Mouse (Mus musculus) midbrain, embryonic 15.5 days (tissue): ENCODE results near the gene Oprl1. TPM values are rescaled to one million over a fixed set of nuclear protein-coding genes. Genes with fewer than 3 reads are reported as not detected.

Source experiments
- ATAC-seq: fragments of 200-750 bp; cut with Nextera tagmentation; replicated peaks from 2 replicates; pipeline ENCODE4 v1.8.0; 2017; ENCODE audit warnings: moderate TSS enrichment
- H3K27ac ChIP-seq: fragments of 300-500 bp; sonication (generic); 2 replicates; pipeline ENCODE4 v1.5.1; 2015; ENCODE audit warnings: mild to moderate bottlenecking, inconsistent platforms
- H3K27me3 ChIP-seq: fragments of 300-500 bp; sonication (generic); replicated peaks from 2 replicates; pipeline ENCODE4 v1.6.1; 2015; ENCODE audit warnings: inconsistent platforms
- H3K36me3 ChIP-seq: fragments of 300-500 bp; sonication (generic); replicated peaks from 2 replicates; pipeline ENCODE4 v1.6.1; 2015; ENCODE audit warnings: inconsistent platforms
- H3K4me1 ChIP-seq: fragments of 300-500 bp; sonication (generic); 2 replicates; pipeline ENCODE4 v1.6.1; 2015; ENCODE audit warnings: inconsistent platforms
- H3K4me2 ChIP-seq: fragments of 300-500 bp; sonication (generic); 2 replicates; pipeline ENCODE4 v1.6.1; 2015; ENCODE audit warnings: inconsistent platforms, mild to moderate bottlenecking, moderate library complexity
- H3K4me3 ChIP-seq: fragments of 300-500 bp; sonication (generic); 2 replicates; pipeline ENCODE4 v1.5.1; 2015; ENCODE audit warnings: mild to moderate bottlenecking, inconsistent platforms
- H3K9ac ChIP-seq: fragments of 300-500 bp; sonication (generic); 2 replicates; pipeline ENCODE4 v1.6.1; 2015; ENCODE audit warnings: mild to moderate bottlenecking, inconsistent platforms
- H3K9me3 ChIP-seq: fragments of 300-500 bp; sonication (generic); 2 replicates; pipeline ENCODE4 v1.6.1; 2016; ENCODE audit warnings: inconsistent platforms
- WGBS: fragments of 180-500 bp; shearing (Covaris S2); methylation state at CpG from one replicate; pipeline ENCODE4 v1.1.7; 2015; ENCODE audit warnings: mixed read lengths; 5-methylcytosine and 5-hydroxymethylcytosine counted together
- polyA plus RNA-seq: library from polyadenylated mRNA; unstranded; fragments of >200 nt; fragmentation: Nextera tagmentation; extraction: Ambion mirVana; gene quantifications from 2 replicates; pipeline ENCODE4 v1.2.1, GENCODE M21; 2015

Gene Oprl1
- polyA plus RNA-seq, 1 experiment from 2014 or later: 106 TPM

- Histone ChIP-seq H3K4me3 (peak within 1 kb of the TSS; percentile 65), H3K9me3 (no peaks in the 10 kb centered on the region), H3K27me3 (no peaks in the 10 kb centered on the region), H3K4me1 (peaks cover 22% of the 10 kb centered on the region), H3K9ac (peak within 1 kb of the TSS; percentile 85), H3K36me3 (0 out of 2 replicates have a peak, but pooled peaks cover under 1% of the 10 kb centered on the region), H3K27ac (peak within 1 kb of the TSS; percentile 75), H3K4me2 (peak within 1 kb of the TSS; percentile 79)
- ATAC-seq: peak; percentile 65
- WGBS: under 1% methylated on average over 67 of the region's 69 CpGs
Observed at GRCm38 (mm10) chr2:181679951-181680715, 34.7 kb upstream of the Oprl1 start, which contains the start of gene Tcea2. Gene Tcea2, plus strand, starts transcription at chr2:181680310.

DNA sequence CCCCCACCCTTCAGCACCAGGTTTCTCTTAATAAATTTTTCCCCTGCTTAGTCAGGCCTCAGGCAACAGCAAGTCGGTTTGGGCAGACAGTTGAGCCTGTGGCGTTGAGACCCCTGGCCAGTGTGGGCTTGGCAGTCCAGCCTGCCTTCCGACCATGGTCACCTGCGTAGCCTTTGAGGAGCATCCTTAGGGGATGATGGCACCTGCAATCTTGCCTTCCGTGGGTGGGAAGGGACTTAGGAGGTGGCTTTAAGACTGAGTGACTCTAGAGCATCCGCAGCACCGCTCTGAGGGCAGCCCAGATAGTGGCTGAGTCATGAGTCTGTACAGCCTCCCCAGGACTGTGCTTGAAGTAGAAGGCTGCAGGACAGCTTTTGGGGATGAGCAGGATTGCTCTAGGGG, 34.1 kb upstream of the Oprl1 start:
- peak overlapping the region; percentile 65 for H3K4me3 ChIP-seq
- no peaks in the 10 kb centered on the region for H3K27me3 ChIP-seq
- peaks cover 17% of the 10 kb centered on the region for H3K4me1 ChIP-seq
- no peaks in the 10 kb centered on the region for H3K9me3 ChIP-seq
- H3K36me3 ChIP-seq: 0 out of 2 replicates have a peak, but pooled peaks cover 7% of the 10 kb centered on the region
- 14% methylated on average over 7 of the region's 7 CpGs for WGBS
- peak overlapping the region; percentile 79 for H3K4me2 ChIP-seq
- peak overlapping the region; percentile 85 for H3K9ac ChIP-seq
- ATAC-seq: peak; percentile 40
- H3K27ac ChIP-seq: peak overlapping the region; percentile 75

DNA sequence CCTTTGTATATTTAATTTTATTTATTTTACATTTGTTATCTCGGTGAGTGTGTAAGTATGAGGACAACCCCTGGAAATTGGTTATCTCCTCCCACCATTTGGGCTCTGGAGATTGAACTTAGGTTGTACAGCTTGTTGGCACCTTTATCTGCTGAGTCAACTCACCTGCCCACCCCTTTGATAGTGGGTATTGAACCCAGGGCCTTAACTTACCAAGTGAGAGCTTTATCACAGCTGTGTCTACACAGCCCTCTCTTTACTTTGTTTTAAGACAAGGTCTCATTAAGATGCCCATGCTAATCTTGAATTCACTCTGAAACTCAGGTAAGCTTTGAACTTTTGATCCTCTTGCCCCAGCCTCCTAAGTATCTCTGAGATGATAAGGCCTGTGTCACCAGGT, 32.8 kb upstream of the Oprl1 start:
- Histone ChIP-seq H3K4me1 (peaks cover 17% of the 10 kb centered on the region), H3K27ac (no peak overlapping the region), H3K4me2 (no peak overlapping the region), H3K4me3 (no peak overlapping the region), H3K9ac (no peak overlapping the region), H3K36me3 (0 out of 2 replicates have a peak, but pooled peaks cover 13% of the 10 kb centered on the region), H3K27me3 (no peaks in the 10 kb centered on the region), H3K9me3 (no peaks in the 10 kb centered on the region)
- WGBS: 100% methylated on average over 1 of the region's 1 CpGs
- ATAC-seq: no peak

GRCm38 (mm10) chr2:181683381-181683780, 31.4 kb upstream of the Oprl1 start:
- H3K9ac ChIP-seq: no peak overlapping the region
- peaks cover 17% of the 10 kb centered on the region for H3K4me1 ChIP-seq
- no peak for ATAC-seq
- H3K9me3 ChIP-seq: no peaks in the 10 kb centered on the region
- H3K27me3 ChIP-seq: no peaks in the 10 kb centered on the region
- H3K4me3 ChIP-seq: no peak overlapping the region
- WGBS: 69% methylated on average over 4 of the region's 4 CpGs
- peaks cover 16% of the 10 kb centered on the region; the same call in 1 of the 2 replicates for H3K36me3 ChIP-seq
- H3K27ac ChIP-seq: no peak overlapping the region
- H3K4me2 ChIP-seq: no peak overlapping the region

GRCm38 (mm10) chr2:181684713-181685112, 30.1 kb upstream of the Oprl1 start:
- Histone ChIP-seq H3K4me2 (no peak overlapping the region), H3K27me3 (no peaks in the 10 kb centered on the region), H3K9me3 (no peaks in the 10 kb centered on the region), H3K27ac (no peak overlapping the region), H3K36me3 (peaks cover 20% of the 10 kb centered on the region; the same call in 1 of the 2 replicates), H3K4me3 (no peak overlapping the region), H3K4me1 (peaks cover 12% of the 10 kb centered on the region), H3K9ac (no peak overlapping the region)
- no peak for ATAC-seq
- WGBS: 76% methylated on average over 1 of the region's 1 CpGs

DNA sequence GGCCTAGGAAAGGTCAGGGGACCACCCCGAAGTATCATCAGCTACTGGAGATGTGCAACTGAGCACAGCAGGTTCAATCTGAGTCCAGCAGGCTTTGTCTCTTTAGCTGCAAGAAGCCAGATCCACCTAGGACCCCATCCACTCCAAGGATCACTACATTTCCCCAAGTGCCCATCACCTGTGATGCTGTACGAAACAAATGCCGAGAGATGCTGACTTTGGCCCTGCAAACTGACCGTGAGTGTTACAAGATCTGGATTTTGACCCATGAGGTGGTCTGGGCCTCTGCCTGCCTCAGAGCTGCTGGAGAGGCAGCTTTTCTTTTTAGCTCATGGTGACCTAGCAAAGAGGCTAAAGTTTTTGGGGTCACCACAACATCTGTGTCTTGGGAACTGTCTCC, 29.1 kb upstream of the Oprl1 start:
- H3K4me3 ChIP-seq: no peak overlapping the region
- no peak overlapping the region for H3K27ac ChIP-seq
- H3K9ac ChIP-seq: no peak overlapping the region
- no peaks in the 10 kb centered on the region for H3K27me3 ChIP-seq
- H3K4me2 ChIP-seq: no peak overlapping the region
- no peaks in the 10 kb centered on the region for H3K9me3 ChIP-seq
- peaks cover 20% of the 10 kb centered on the region; the same call in 1 of the 2 replicates for H3K36me3 ChIP-seq
- WGBS: 95% methylated on average over 4 of the region's 4 CpGs
- ATAC-seq: no peak
- H3K4me1 ChIP-seq: peaks cover 10% of the 10 kb centered on the region

GRCm38 (mm10) chr2:181687586-181687985, 27.2 kb upstream of the Oprl1 start:
- Histone ChIP-seq H3K4me2 (no peak overlapping the region), H3K36me3 (peaks cover 20% of the 10 kb centered on the region; the same call in 1 of the 2 replicates), H3K9me3 (no peaks in the 10 kb centered on the region), H3K9ac (no peak overlapping the region), H3K27ac (no peak overlapping the region), H3K4me3 (no peak overlapping the region), H3K27me3 (no peaks in the 10 kb centered on the region), H3K4me1 (peaks cover 6% of the 10 kb centered on the region)
- 92% methylated on average over 8 of the region's 8 CpGs for WGBS
- ATAC-seq: no peak

DNA sequence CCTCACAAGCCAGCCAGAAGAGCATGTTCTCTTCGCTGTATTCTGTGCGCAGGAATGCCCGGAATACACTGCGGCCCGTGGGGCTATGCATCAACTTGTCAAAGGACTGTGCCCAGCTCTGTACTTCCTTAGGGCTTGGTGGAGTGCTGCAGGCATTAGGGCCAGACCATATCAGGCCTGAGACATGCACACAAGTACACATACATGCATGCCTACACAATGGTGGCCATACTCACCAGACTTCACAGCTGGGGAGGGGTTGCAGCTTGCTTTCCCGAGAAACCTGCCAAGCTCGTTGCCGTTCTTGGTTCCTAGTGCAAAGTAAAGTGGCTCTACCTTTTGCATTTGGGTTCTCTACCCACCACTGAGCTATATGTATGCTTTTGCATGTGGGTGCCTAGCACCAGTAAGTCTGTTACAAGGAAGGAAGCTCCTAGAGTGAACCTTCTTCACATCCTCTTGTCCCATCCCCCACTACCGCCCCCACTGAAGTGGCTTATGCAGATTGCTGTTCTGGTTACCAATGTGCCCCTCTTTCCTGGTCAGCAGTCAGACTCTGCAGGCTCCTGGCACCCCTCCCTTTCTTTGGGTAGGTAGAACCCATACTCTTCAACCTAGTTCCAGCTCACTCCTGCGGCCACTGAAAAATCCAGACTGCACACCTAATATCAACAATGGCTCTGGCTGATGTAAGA, 25.2 kb upstream of the Oprl1 start:
- Histone ChIP-seq H3K27me3 (no peaks in the 10 kb centered on the region), H3K36me3 (peaks cover 20% of the 10 kb centered on the region; the same call in 1 of the 2 replicates), H3K27ac (no peak overlapping the region), H3K9me3 (no peaks in the 10 kb centered on the region), H3K4me2 (no peak overlapping the region), H3K9ac (no peak overlapping the region), H3K4me1 (peaks cover 19% of the 10 kb centered on the region), H3K4me3 (no peak overlapping the region)
- 92% methylated on average over 10 of the region's 10 CpGs for WGBS
- ATAC-seq: no peak

GRCm38 (mm10) chr2:181691083-181691482, 23.7 kb upstream of the Oprl1 start:
- H3K4me3 ChIP-seq: no peak overlapping the region
- no peaks in the 10 kb centered on the region for H3K27me3 ChIP-seq
- no peak for ATAC-seq
- H3K4me2 ChIP-seq: no peak overlapping the region
- H3K9ac ChIP-seq: no peak overlapping the region
- no peak overlapping the region for H3K27ac ChIP-seq
- H3K9me3 ChIP-seq: no peaks in the 10 kb centered on the region
- WGBS: 85% methylated on average over 6 of the region's 6 CpGs
- H3K36me3 ChIP-seq: peaks cover 11% of the 10 kb centered on the region; the same call in 1 of the 2 replicates
- H3K4me1 ChIP-seq: peaks cover 19% of the 10 kb centered on the region

DNA sequence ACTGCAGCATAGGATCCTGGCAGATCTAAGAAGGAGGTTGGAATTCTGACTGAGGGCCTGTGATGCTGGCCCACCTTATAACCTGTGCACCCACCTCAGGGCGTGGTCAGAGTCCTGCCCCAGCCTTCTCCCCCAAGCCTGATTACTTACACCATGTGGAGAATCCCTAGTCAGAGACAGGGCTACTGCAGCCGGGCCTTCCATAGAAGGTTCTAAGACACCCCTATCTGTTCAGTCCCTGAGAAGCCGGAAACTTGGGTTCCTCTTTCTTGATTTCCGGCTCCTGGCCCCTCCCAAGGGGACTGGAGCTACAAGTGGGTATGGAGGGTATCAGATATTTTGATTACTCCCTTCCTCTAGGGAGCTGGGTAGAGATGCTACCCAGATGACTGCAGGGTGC, 23.2 kb upstream of the Oprl1 start:
- H3K4me1 ChIP-seq: peaks cover 19% of the 10 kb centered on the region
- H3K4me3 ChIP-seq: no peak overlapping the region
- peaks cover 7% of the 10 kb centered on the region; the same call in 1 of the 2 replicates for H3K36me3 ChIP-seq
- no peak overlapping the region for H3K27ac ChIP-seq
- no peak for ATAC-seq
- H3K9me3 ChIP-seq: no peaks in the 10 kb centered on the region
- 87% methylated on average over 4 of the region's 4 CpGs for WGBS
- no peaks in the 10 kb centered on the region for H3K27me3 ChIP-seq
- no peak overlapping the region for H3K9ac ChIP-seq
- H3K4me2 ChIP-seq: no peak overlapping the region

DNA sequence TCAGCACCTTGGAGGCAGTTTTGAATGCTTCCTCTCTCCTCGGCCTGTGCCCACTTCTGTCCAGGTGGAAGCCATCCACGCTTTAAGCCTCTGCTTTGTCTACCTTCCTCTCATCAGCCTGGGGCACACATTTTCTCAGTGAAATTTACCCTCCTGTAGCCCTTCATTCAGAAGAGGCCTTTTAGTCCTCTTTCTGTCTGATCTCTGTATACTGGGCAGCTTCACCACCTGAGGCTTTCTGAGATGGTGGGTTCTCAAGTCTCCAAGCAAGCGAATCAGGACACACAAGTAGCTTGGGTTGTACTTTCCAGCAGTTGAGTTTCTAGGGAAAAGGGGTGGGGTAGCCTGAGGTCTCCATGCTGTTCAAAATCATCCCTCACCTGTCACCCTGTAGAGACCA, 22.5 kb upstream of the Oprl1 start:
- 94% methylated on average over 3 of the region's 3 CpGs for WGBS

More for the DNA sequence above, 22.5 kb upstream of the Oprl1 start:
- H3K9ac ChIP-seq: 0 out of 2 replicates have a peak overlapping the region, but pooled peaks have one; percentile 86
- no peaks in the 10 kb centered on the region for H3K9me3 ChIP-seq
- H3K27ac ChIP-seq: no peak overlapping the region
- ATAC-seq: no peak
- peak overlapping the region; percentile 96 for H3K4me2 ChIP-seq
- H3K4me1 ChIP-seq: peaks cover 19% of the 10 kb centered on the region
- peak overlapping the region; percentile 70; the same call in 1 of the 2 replicates for H3K4me3 ChIP-seq
- peaks cover 7% of the 10 kb centered on the region; the same call in 1 of the 2 replicates for H3K36me3 ChIP-seq
- no peaks in the 10 kb centered on the region for H3K27me3 ChIP-seq
